Mouse (Mus musculus) adrenal gland (tissue): Measurements from ENCODE around the gene Bmpr1a.

ENCODE experiments used
- intact Hi-C: fragments of 180-260 bp; cut with DNase I; formaldehyde crosslinking; loops from one replicate; pipeline ENCODE4 v1.15.1; 2025

The Bmpr1a gene

GRCm38 (mm10) chr14:34362135-34362534, 141.0 kb downstream of the Bmpr1a start:
- intact Hi-C loops = loop anchor here (2.0 to 10.0 kb wide), 2 partner anchors 173 to 277 kb away; partner anchors contain the start of gene Anxa8
